14 mouse cellular contexts compared by ENCODE assay signal in genomic region chr6:129557298-129558023, GRCm38 (mm10). TPM values are rescaled to one million over a fixed set of nuclear protein-coding genes. Genes with fewer than 3 reads are reported as not detected.
DNase-seq lines count a peak whose midpoint lies in the region; ATAC-seq and TF ChIP-seq lines count a peak whose summit lies in the region.
"Had no signal": no experiment of that assay in that cellular context is flagged by ENCODE, and none has a peak within 500 bp of the region (broad histone marks: within the 10 kb centered on the region; RNA-seq: fewer than 3 reads in every experiment).

No protein-coding gene starts in this region.

- H3K27me3 ChIP-seq in intestine, embryonic 15.5 days (replicated peaks), result no peaks in the 10 kb centered on the region
- no peaks in the 10 kb centered on the region for H3K27me3 ChIP-seq in midbrain, embryonic 14.5 days (ENCODE audit: control insufficient read depth, insufficient read depth, low read length)

- no peaks in the 10 kb centered on the region for H3K9me3 ChIP-seq in intestine, embryonic 15.5 days
- H3K9me3 ChIP-seq in midbrain, embryonic 14.5 days (ENCODE audit: control insufficient read depth, low read length), result no peaks in the 10 kb centered on the region

- no peak for TF ChIP-seq POLR2A in brain, embryonic 14.5 days (IDR thresholded peaks at IDR 0.05; ENCODE audit: borderline replicate concordance, extremely low read depth, insufficient read depth, insufficient read length, poor library complexity, severe bottlenecking)

- no peak for TF ChIP-seq CTCF in brain, embryonic 14.5 days (IDR thresholded peaks at IDR 0.05; ENCODE audit: borderline replicate concordance, extremely low read depth, insufficient read depth, insufficient read length)
- TF ChIP-seq CTCF in gastrocnemius, adult 2 months (IDR thresholded peaks at IDR 0.05), result no peak

- H3K27ac ChIP-seq in intestine, embryonic 15.5 days, result no peak overlapping the region
- no peak overlapping the region for H3K27ac ChIP-seq in midbrain, embryonic 14.5 days (replicated peaks; ENCODE audit: low read depth, low read length)
- H3K27ac ChIP-seq in gastrocnemius, adult 2 months, result no peak overlapping the region

- H3K4me1 ChIP-seq in intestine, embryonic 15.5 days (replicated peaks), result no peaks in the 10 kb centered on the region
- H3K4me1 ChIP-seq in midbrain, embryonic 14.5 days (ENCODE audit: control insufficient read depth, insufficient read depth, low read length), result peaks cover 5% of the 10 kb centered on the region; the same call in 1 of the 2 replicates

- intact Hi-C loops in gastrocnemius, adult 2 months (cut with DNase I), result no loop called here

- no peak overlapping the region for H3K4me2 ChIP-seq in intestine, embryonic 15.5 days (replicated peaks)
- H3K4me2 ChIP-seq in midbrain, embryonic 14.5 days (ENCODE audit: low read length), result no peak overlapping the region

- ATAC-seq in erythroblast, adult 5-6 weeks (replicated peaks; ENCODE audit: low FRiP score, poor library complexity, severe bottlenecking), result peak; percentile 51
- peak; percentile 76 for ATAC-seq in intestine, embryonic 15.5 days
- 0 out of 2 replicates have a peak, but pooled peaks have one; percentile 35 for ATAC-seq in midbrain, embryonic 14.5 days (ENCODE audit: low FRiP score, low TSS enrichment)

- H3K9ac ChIP-seq in intestine, embryonic 15.5 days, result no peak overlapping the region
- no peak overlapping the region for H3K9ac ChIP-seq in midbrain, embryonic 14.5 days (replicated peaks; ENCODE audit: low read length)

- peak; percentile 64 for DNase-seq in brain, embryonic 14.5 days (ENCODE audit: low read depth)
- peak; percentile 61 for DNase-seq in midbrain, embryonic 14.5 days
- no peak for DNase-seq in spleen, postnatal 4 days (ENCODE audit: low spot score in 2 of 2)
- no peak for DNase-seq in T-cell, adult 2 months (ENCODE audit: low spot score)
- DNase-seq in gastrocnemius, adult 2 months, result no peak
- DNase-seq in thymus, postnatal 10 days (ENCODE audit: low spot score in 2 of 2), result no peak
- DNase-seq: gastrocnemius, postnatal 25 days had no signal

- no peak overlapping the region for H3K4me3 ChIP-seq in intestine, embryonic 15.5 days (replicated peaks)
- no peak overlapping the region for H3K4me3 ChIP-seq in midbrain, embryonic 14.5 days (replicated peaks; ENCODE audit: low read depth, low read length)
- no peak overlapping the region for H3K4me3 ChIP-seq in gastrocnemius, adult 2 months

- no peaks in the 10 kb centered on the region for H3K36me3 ChIP-seq in intestine, embryonic 15.5 days
- no peaks in the 10 kb centered on the region for H3K36me3 ChIP-seq in midbrain, embryonic 14.5 days (ENCODE audit: control insufficient read depth, insufficient read depth, low read length)

RNA-seq across cellular contexts. Expression of gene Klre1, which starts 20.2 kb away (rescaled TPM):
- polyA plus RNA-seq in brain, embryonic 14.5 days (2012; rRNA removed), result 0.08 and 0.11 TPM in 2 replicates
- total RNA-seq in erythroblast, adult 5-6 weeks (2015; ENCODE audit: low replicate concordance), result not detected in 2 replicates
- 1.1 TPM in 1 of 2 replicates, not detected in the other for total RNA-seq in erythroblast, adult 5-6 weeks (2017; ENCODE audit: low replicate concordance)
- not detected in 2 replicates for polyA plus RNA-seq in intestine, embryonic 15.5 days (2015; fragmentation: Nextera tagmentation; extraction: Ambion mirVana)
- polyA plus RNA-seq in midbrain, embryonic 14.5 days (2014; fragmentation: Nextera tagmentation; extraction: Ambion mirVana), result 0.12 TPM in 1 of 2 replicates, not detected in the other
- not detected for total RNA-seq in gastrocnemius, adult 2 months (2021)
- total RNA-seq: adrenal gland, postnatal 4 days; ES-E14; gastrocnemius, postnatal 25 days; hematopoietic stem cell, adult 5-6 weeks; layer of hippocampus, postnatal 25 days had no signal
- polyA plus RNA-seq: lung, embryonic 16.5 days had no signal

RNA-seq across cellular contexts. Expression of gene Gabarapl1, which starts 24.5 kb away (rescaled TPM):
- 151 and 161 TPM in 2 replicates for polyA plus RNA-seq in brain, embryonic 14.5 days (2012; rRNA removed)
- total RNA-seq in erythroblast, adult 5-6 weeks (2015; ENCODE audit: low replicate concordance), result 14.0 and 22.6 TPM in 2 replicates
- 31.4 and 36.7 TPM in 2 replicates for total RNA-seq in erythroblast, adult 5-6 weeks (2017; ENCODE audit: low replicate concordance)
- 38.5 and 43.7 TPM in 2 replicates for polyA plus RNA-seq in intestine, embryonic 15.5 days (2015; fragmentation: Nextera tagmentation; extraction: Ambion mirVana)
- polyA plus RNA-seq in midbrain, embryonic 14.5 days (2014; fragmentation: Nextera tagmentation; extraction: Ambion mirVana), result 72.0 and 102 TPM in 2 replicates
- total RNA-seq in gastrocnemius, adult 2 months (2021), result 10 to 100 TPM; 64.0 to 81.6 TPM

RNA-seq across cellular contexts. Expression of gene Klrd1, which starts 34.1 kb away (rescaled TPM):
- polyA plus RNA-seq in brain, embryonic 14.5 days (2012; rRNA removed), result 0.18 TPM in 1 of 2 replicates, not detected in the other
- total RNA-seq in erythroblast, adult 5-6 weeks (2015; ENCODE audit: low replicate concordance), result not detected in 2 replicates
- 2.4 TPM in 1 of 2 replicates, not detected in the other for total RNA-seq in erythroblast, adult 5-6 weeks (2017; ENCODE audit: low replicate concordance)
- polyA plus RNA-seq in intestine, embryonic 15.5 days (2015; fragmentation: Nextera tagmentation; extraction: Ambion mirVana), result 1.3 and 1.8 TPM in 2 replicates
- not detected in 2 replicates for polyA plus RNA-seq in midbrain, embryonic 14.5 days (2014; fragmentation: Nextera tagmentation; extraction: Ambion mirVana)
- total RNA-seq in gastrocnemius, adult 2 months (2021), result not detected
- total RNA-seq: ES-E14; gastrocnemius, postnatal 25 days; layer of hippocampus, postnatal 25 days had no signal

RNA-seq across cellular contexts. Expression of gene Tmem52b, which starts 45.1 kb away (rescaled TPM):
- polyA plus RNA-seq in brain, embryonic 14.5 days (2012; rRNA removed), result 0.10 TPM in 1 of 2 replicates, not detected in the other
- total RNA-seq in erythroblast, adult 5-6 weeks (2015; ENCODE audit: low replicate concordance), result not detected in 2 replicates
- total RNA-seq in erythroblast, adult 5-6 weeks (2017; ENCODE audit: low replicate concordance), result not detected in 2 replicates
- polyA plus RNA-seq in intestine, embryonic 15.5 days (2015; fragmentation: Nextera tagmentation; extraction: Ambion mirVana), result 0.09 TPM in 1 of 2 replicates, not detected in the other
- polyA plus RNA-seq in midbrain, embryonic 14.5 days (2014; fragmentation: Nextera tagmentation; extraction: Ambion mirVana), result not detected in 2 replicates
- total RNA-seq in gastrocnemius, adult 2 months (2021), result not detected
- total RNA-seq: ES-E14; gastrocnemius, postnatal 25 days; hematopoietic stem cell, adult 5-6 weeks; layer of hippocampus, postnatal 25 days had no signal

RNA-seq across cellular contexts. Expression of gene Olr1, which starts 50.5 kb away (rescaled TPM):
- not detected in 2 replicates for polyA plus RNA-seq in brain, embryonic 14.5 days (2012; rRNA removed)
- 6.9 and 13.8 TPM in 2 replicates for total RNA-seq in erythroblast, adult 5-6 weeks (2015; ENCODE audit: low replicate concordance)
- 10.0 and 12.6 TPM in 2 replicates for total RNA-seq in erythroblast, adult 5-6 weeks (2017; ENCODE audit: low replicate concordance)
- polyA plus RNA-seq in intestine, embryonic 15.5 days (2015; fragmentation: Nextera tagmentation; extraction: Ambion mirVana), result 0.04 and 0.13 TPM in 2 replicates
- not detected in 2 replicates for polyA plus RNA-seq in midbrain, embryonic 14.5 days (2014; fragmentation: Nextera tagmentation; extraction: Ambion mirVana)
- total RNA-seq in gastrocnemius, adult 2 months (2021), result not detected
- total RNA-seq: gastrocnemius, postnatal 25 days; layer of hippocampus, postnatal 25 days had no signal

Comparison
In these comparisons a context has a peak if more than half of its experiments do, and no peak if none do; other contexts are left out.
1. DNase-seq: peak in brain, embryonic 14.5 days (single experiment) and midbrain, embryonic 14.5 days (single experiment); none in spleen, postnatal 4 days (0 of 2), T-cell, adult 2 months (single experiment), gastrocnemius, adult 2 months (single experiment) and thymus, postnatal 10 days (0 of 2).
2. Peak in every context shown above with its lines, with median percentiles within 50 percentile points of each other: ATAC-seq.